Mouse (Mus musculus) megakaryocyte-erythroid progenitor cell, adult 5-6 weeks (primary cell): Measurements from ENCODE around the gene Exoc6b. TPM values are rescaled to one million over a fixed set of nuclear protein-coding genes. Genes with fewer than 3 reads are reported as not detected.

Experiments
- ATAC-seq: replicated peaks from 2 replicates; pipeline ENCODE4 v1.8.0; 2016; ENCODE audit warnings: mild to moderate bottlenecking, inconsistent platforms; ENCODE audit not compliant: severe bottlenecking, poor library complexity, low FRiP score, low TSS enrichment
- total RNA-seq, 2 experiments: library from RNA; stranded (forward) in 1 of 2; stranded (reverse) in 1 of 2; fragments of 200-1000, 215-1000 nt in 1 of 2; fragments of >200 nt in 1 of 2; fragmentation: Nextera tagmentation in 1 of 2; gene quantifications; 2 replicates each; pipeline ENCODE4 v1.2.3; 2014 to 2017

Gene Exoc6b
- total RNA-seq, 2 experiments from 2014 or later = 6.5 to 8.5 TPM

DNA sequence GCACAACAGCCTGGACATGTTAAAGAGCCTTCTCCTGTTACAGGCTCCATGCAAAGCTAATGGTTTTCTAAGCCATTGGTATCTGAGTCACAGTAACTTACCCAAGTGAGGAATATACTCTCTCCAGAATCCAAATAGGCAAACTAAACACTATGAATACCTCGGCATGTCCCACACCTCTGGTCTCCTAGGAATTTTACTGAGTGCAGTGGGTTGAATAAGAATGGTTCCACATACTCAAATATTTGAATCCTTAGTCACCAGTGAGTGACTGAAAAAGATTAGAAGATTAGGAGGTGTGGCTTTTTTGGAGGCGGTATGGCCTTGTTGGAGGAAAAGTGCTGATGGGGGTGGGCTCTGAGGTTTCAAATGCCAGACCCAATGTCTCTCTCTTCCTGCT lies 55.4 kb downstream of the Exoc6b start:
- no peak for ATAC-seq

DNA sequence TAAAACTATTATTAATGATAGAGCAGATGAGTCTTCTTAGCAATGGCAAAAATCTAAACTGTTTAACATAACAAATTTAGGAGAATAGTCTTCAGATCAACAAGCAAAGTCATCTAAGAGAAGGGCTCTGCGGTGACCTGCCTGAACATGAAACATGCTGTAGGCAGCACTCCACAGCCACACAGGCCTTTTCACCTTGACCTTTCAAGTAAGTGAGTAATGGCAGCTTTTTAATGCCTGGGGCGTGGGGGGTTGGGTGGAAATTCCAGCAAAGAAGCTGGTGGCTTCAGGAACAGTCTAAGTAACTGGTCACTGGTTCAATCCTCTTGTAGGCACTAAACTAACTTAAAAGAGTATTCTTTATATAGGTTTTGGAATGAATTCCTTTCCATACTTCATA lies 58.9 kb downstream of the Exoc6b start:
- ATAC-seq = no peak

GRCm38 (mm10) chr6:84995418-84995817 lies 73.9 kb downstream of the Exoc6b start:
- no peak for ATAC-seq

DNA sequence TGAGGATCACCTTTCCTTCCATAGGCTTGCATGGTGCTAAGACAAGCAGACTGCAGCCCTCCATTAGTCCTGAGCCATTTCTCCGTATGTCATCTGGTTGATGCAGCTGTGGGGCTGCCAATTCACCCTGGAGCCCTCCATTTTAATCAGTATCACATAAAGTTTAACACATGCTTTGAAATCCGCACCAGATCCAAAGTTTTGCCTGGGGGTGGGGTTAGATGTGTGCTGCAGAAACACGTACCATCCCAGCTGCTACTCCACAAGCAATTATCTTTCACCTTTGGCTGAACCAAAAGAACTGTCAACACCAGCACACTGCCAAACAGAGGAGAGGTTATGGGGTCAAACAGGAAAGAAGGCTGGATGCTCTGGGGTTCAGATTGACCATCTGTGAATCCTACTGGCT lies 92.7 kb downstream of the Exoc6b start:
- ATAC-seq = no peak

- no peak for ATAC-seq
Observed at GRCm38 (mm10) chr6:84968531-84968930, 100.8 kb downstream of the Exoc6b start.

DNA sequence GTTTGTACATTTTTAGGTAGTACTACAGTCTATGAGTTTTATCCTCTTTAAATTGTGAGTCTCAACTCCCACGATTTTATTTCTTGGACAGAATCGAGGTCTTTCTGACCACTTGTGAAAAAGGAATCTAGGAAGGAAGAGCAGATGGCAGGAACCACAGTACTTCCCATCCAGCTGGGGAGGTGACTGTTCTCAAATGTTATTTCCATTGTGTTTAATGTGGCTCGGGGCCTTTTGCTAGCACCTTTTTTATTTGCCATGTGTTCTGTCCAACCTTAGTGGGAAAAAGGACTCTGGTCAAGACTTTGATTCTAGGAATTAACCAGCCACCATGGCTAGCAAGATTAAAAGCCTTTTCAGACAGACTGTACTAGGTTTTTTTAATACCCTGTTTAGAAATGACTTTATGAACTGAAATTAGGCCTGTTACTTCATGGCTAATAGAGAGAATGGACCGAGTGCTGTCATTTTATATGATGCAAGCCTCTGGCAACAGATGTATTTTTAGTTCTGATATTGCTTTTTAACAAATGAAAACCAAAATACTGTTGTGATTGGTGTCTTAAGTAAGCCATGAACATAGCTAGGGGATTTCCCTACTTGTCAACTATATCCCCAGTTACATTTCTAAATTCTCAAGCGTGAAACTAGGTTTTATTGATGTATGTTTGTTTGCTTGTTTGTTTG lies 104.4 kb downstream of the Exoc6b start:
- ATAC-seq = no peak

DNA sequence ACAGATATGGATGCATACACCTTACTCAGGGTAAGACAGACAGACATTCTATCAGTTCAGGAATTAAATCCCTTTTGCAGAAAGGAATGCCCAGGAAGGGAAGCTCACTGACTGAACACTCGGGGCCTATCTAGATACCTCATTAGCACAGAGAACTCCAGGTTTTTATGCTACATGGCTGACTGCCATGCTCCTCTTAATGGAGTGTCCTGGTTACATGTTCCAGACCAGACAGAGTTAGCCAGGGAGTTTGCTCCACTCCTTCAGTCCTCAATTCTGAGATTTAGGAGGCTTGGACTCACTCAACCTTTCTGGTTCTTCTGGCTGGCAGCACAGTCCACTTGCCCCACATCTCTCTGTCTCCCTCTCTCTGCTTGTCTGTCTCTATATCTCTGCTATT lies 106.3 kb downstream of the Exoc6b start:
- no peak for ATAC-seq

GRCm38 (mm10) chr6:84961763-84962162 lies 107.5 kb downstream of the Exoc6b start:
- no peak for ATAC-seq

GRCm38 (mm10) chr6:84959520-84959919 lies 109.8 kb downstream of the Exoc6b start:
- no peak for ATAC-seq

GRCm38 (mm10) chr6:84951621-84952020 lies 117.7 kb downstream of the Exoc6b start:
- ATAC-seq = no peak

- ATAC-seq = no peak
Observed at GRCm38 (mm10) chr6:84946569-84946968, 122.7 kb downstream of the Exoc6b start.

DNA sequence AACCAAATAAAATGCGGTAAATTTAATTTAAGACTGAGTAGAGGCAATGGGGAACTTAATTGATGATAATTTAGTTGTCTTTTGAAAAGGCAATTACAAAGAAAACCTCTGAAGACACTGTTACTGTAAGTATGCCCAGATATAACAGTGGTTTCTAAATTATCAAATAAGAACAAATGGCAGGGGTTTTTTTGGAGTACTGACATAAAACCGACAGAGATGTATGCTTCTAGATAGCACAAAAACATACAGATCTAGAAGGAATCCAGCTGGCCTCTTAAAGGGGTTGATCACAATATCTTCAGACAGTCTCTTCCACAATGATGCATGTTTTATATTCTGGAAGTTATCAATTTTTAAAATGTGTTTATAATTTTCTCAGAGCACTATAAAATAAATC lies 123.2 kb downstream of the Exoc6b start:
- ATAC-seq = no peak

GRCm38 (mm10) chr6:84932953-84933921 lies 136.1 kb downstream of the Exoc6b start:
- no peak for ATAC-seq

GRCm38 (mm10) chr6:84931051-84931450 lies 138.3 kb downstream of the Exoc6b start:
- ATAC-seq = no peak

DNA sequence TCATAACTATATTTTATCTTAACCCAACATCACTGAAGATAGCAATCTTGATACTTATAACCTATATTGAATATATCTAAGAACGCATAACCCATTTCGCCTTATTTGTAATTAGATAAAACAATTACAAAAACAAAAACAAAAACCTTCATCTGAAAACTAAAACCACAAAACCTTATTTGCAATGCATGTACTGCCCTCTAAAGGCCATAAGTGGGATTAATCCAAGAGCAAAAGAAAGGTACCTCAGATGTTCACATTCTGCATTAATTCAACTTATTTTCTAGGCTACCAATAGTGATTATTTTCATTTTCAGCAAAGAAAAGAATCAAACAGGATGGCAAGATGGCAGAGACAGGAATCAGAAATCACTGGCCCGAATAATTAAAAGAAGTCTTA lies 143.2 kb downstream of the Exoc6b start:
- ATAC-seq = peak; percentile 62

DNA sequence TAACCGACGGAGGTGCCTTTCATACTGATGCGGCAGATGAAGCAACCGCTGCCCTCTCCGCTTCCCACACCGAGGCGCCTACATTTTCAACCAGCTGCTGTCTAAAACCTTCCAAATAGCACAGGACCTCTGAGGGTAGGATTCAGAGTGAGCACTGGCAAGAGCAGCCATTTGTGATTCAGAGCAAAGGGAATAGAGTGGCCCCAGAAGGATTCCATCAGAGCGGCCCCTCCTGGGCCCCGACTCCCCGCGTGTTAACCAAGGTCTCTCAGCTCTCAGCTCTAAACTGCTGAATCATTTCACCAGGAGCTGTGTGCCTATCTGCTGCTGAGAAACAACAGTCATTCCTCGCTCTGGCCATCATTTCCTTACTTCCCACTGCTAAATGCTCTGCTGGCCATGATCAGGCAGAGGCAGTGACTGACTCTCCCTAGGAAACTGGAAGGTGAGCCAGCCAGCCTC lies 145.5 kb downstream of the Exoc6b start:
- ATAC-seq = peak; percentile 92

DNA sequence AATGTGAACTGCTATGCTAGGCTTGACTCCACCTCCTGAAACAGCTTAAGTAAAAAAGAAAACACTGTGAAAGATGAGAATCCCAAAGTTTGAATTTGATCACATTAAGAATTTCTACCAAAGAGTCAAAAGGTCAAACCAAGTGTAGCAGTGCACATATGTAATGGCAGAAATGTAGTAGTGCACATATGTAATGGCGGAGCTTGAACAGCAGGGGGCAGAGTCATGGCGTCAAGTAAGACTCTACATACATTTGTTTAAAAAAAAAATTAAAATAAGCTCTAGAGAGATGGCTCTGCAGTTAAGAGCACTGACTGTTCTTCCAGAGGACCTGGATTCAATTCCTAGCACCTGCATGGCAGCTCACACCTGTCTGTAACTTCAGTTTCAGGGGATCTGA lies 153.0 kb downstream of the Exoc6b start:
- ATAC-seq = peak; percentile 89

- peak; percentile 71; the same call in 1 of the 2 replicates for ATAC-seq
Observed at GRCm38 (mm10) chr6:84912434-84912833, 156.9 kb downstream of the Exoc6b start.

DNA sequence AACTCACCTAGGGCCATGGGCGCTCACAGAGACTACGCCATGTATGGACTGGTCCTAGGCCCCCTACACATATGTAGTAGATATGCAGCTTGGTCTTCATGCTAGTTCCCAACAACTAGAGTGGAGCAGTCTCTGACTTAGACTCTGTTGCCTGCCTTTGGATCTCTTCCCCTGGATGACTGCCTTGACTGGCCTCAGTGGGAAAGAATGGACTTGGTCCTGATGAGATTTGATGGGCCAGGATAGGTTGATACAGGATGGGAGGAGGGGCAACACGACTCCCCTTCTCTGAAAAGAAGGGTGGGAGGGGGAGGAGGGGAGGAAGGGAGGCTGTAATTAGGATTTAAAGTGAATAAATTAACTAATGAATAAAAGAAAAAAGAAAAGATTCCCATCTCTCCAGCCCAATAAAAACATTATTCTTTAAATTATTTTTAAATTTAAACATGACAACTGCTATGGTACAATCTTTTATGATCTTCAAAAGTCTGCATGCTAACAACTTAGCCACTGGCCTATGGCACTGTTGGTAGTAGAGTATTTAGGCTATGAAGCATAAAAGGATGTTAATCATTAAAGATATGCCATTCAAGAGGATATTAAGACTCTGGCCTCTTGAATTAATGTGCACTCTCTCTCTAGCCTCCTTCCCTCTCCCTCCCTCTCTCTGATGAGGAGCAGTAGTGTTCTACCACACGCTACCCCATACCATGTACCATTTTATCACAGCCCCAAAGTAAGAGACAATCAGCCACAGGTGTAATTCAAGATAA lies 170.1 kb downstream of the Exoc6b start:
- ATAC-seq = no peak

DNA sequence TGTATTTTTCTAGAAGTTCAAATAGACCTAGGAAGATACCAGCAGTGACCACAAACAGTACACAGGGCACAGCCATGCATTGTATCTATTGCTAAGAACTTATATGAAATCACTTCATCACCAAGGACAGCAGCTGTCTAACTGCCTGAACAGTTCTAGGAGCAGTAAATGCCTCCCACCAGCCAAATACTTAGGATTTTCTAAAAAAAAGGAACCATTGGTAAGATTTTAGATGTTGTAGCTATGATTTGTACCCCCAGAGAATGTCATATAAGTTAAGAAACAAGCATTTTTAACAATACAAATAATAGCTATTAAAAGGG lies 175.6 kb downstream of the Exoc6b start:
- peak; percentile 61; the same call in 1 of the 2 replicates for ATAC-seq
